ENCODE assay signal across 26 mouse cellular contexts in genomic region chr7:128281765-128282164, GRCm38 (mm10). TPM values are rescaled to one million over a fixed set of nuclear protein-coding genes. Genes with fewer than 3 reads are reported as not detected.
A peak's percentile ranks its signal among the peaks of the same experiment; 100 is the strongest.
DNase-seq lines count a peak whose midpoint lies in the region; ATAC-seq and TF ChIP-seq lines count a peak whose summit lies in the region.
"Had no signal": no experiment of that assay in that cellular context is flagged by ENCODE, and none has a peak within 500 bp of the region (broad histone marks: within the 10 kb centered on the region; RNA-seq: fewer than 3 reads in every experiment).

No protein-coding gene starts in this region.

- no peak overlapping the region for H3K4me3 ChIP-seq in forebrain, embryonic 11.5 days (ENCODE audit: low read depth, low read length)
- H3K4me3 ChIP-seq in forebrain, embryonic 13.5 days: no peak overlapping the region
- no peak overlapping the region for H3K4me3 ChIP-seq in lung, embryonic 16.5 days (ENCODE audit: low read length)
- H3K4me3 ChIP-seq in midbrain, postnatal 0 days (ENCODE audit: low read depth, low read length): no peak overlapping the region
- H3K4me3 ChIP-seq: embryonic facial prominence, embryonic 10.5 days; embryonic facial prominence, embryonic 12.5 days; forebrain, embryonic 12.5 days; forebrain, embryonic 15.5 days had no signal

- 0 out of 2 replicates have a peak, but pooled peaks cover 2% of the 10 kb centered on the region for H3K27me3 ChIP-seq in forebrain, embryonic 11.5 days (ENCODE audit: control insufficient read depth, insufficient read depth, low read length)
- no peaks in the 10 kb centered on the region for H3K27me3 ChIP-seq in forebrain, embryonic 13.5 days
- no peaks in the 10 kb centered on the region for H3K27me3 ChIP-seq in lung, embryonic 16.5 days (ENCODE audit: control insufficient read depth, insufficient read depth, low read depth, low read length)
- no peaks in the 10 kb centered on the region for H3K27me3 ChIP-seq in midbrain, postnatal 0 days (ENCODE audit: insufficient read depth, low read length)
- H3K27me3 ChIP-seq: CH12.LX; embryonic facial prominence, embryonic 12.5 days; forebrain, embryonic 15.5 days; Patski had no signal

- H3K27ac ChIP-seq in forebrain, embryonic 11.5 days (ENCODE audit: low read depth, low read length): no peak overlapping the region
- H3K27ac ChIP-seq in forebrain, embryonic 13.5 days: no peak overlapping the region
- peak overlapping the region; percentile 64; the same call in 1 of the 2 replicates for H3K27ac ChIP-seq in lung, embryonic 16.5 days (ENCODE audit: low read length)
- no peak overlapping the region for H3K27ac ChIP-seq in midbrain, postnatal 0 days (ENCODE audit: low read depth, low read length)
- H3K27ac ChIP-seq: embryonic facial prominence, embryonic 12.5 days; forebrain, embryonic 15.5 days had no signal

- H3K9me3 ChIP-seq in forebrain, embryonic 11.5 days (ENCODE audit: control insufficient read depth, low read length): no peaks in the 10 kb centered on the region
- no peaks in the 10 kb centered on the region for H3K9me3 ChIP-seq in forebrain, embryonic 13.5 days (replicated peaks)
- H3K9me3 ChIP-seq in lung, embryonic 16.5 days (ENCODE audit: control insufficient read depth, low read length): no peaks in the 10 kb centered on the region
- no peaks in the 10 kb centered on the region for H3K9me3 ChIP-seq in midbrain, postnatal 0 days (ENCODE audit: low read length)
- H3K9me3 ChIP-seq: embryonic facial prominence, embryonic 10.5 days; embryonic facial prominence, embryonic 12.5 days; forebrain, embryonic 12.5 days; forebrain, embryonic 15.5 days; G1E had no signal

- peaks cover 6% of the 10 kb centered on the region; the same call in 1 of the 2 replicates for H3K4me1 ChIP-seq in forebrain, embryonic 11.5 days (replicated peaks; ENCODE audit: control insufficient read depth, insufficient read depth, low read length)
- H3K4me1 ChIP-seq in forebrain, embryonic 13.5 days: peaks cover 12% of the 10 kb centered on the region
- no peaks in the 10 kb centered on the region for H3K4me1 ChIP-seq in lung, embryonic 16.5 days (replicated peaks; ENCODE audit: control insufficient read depth, insufficient read depth, low read length)
- no peaks in the 10 kb centered on the region for H3K4me1 ChIP-seq in midbrain, postnatal 0 days (ENCODE audit: insufficient read depth, low read length)
- H3K4me1 ChIP-seq: embryonic facial prominence, embryonic 12.5 days; forebrain, embryonic 15.5 days had no signal

- H3K36me3 ChIP-seq in forebrain, embryonic 11.5 days (ENCODE audit: control insufficient read depth, insufficient read depth, low read length): no peaks in the 10 kb centered on the region
- peaks cover 12% of the 10 kb centered on the region; the same call in 1 of the 2 replicates for H3K36me3 ChIP-seq in forebrain, embryonic 13.5 days (ENCODE audit: poor library complexity, severe bottlenecking)
- peaks cover 15% of the 10 kb centered on the region for H3K36me3 ChIP-seq in lung, embryonic 16.5 days (ENCODE audit: control insufficient read depth, insufficient read depth, low read length)
- peaks cover 21% of the 10 kb centered on the region for H3K36me3 ChIP-seq in midbrain, postnatal 0 days (ENCODE audit: insufficient read depth, low read length)

- no peak overlapping the region for H3K9ac ChIP-seq in forebrain, embryonic 11.5 days (ENCODE audit: low read length)
- no peak overlapping the region for H3K9ac ChIP-seq in forebrain, embryonic 13.5 days
- H3K9ac ChIP-seq in lung, embryonic 16.5 days (ENCODE audit: low read length): no peak overlapping the region
- H3K9ac ChIP-seq in midbrain, postnatal 0 days (replicated peaks; ENCODE audit: low read length, poor library complexity, severe bottlenecking): no peak overlapping the region
- H3K9ac ChIP-seq: embryonic facial prominence, embryonic 12.5 days; forebrain, embryonic 12.5 days; forebrain, embryonic 15.5 days; forebrain, postnatal 0 days had no signal

- no peak for ATAC-seq in forebrain, embryonic 11.5 days (replicated peaks; ENCODE audit: low FRiP score)
- ATAC-seq in forebrain, embryonic 13.5 days: no peak
- no peak for ATAC-seq in lung, embryonic 16.5 days (ENCODE audit: low read depth)
- no peak for ATAC-seq in midbrain, postnatal 0 days (ENCODE audit: low FRiP score)
- ATAC-seq: activated CD4-positive, CD25-positive, alpha-beta regulatory T cell, adult 4 months; CD4-positive, CD25-positive, alpha-beta regulatory T cell, adult 4 months; forebrain, embryonic 15.5 days; forebrain, postnatal 0 days; Patski had no signal

- WGBS in forebrain, embryonic 11.5 days: 83% methylated on average over 11 of the region's 11 CpGs
- 79% methylated on average over 11 of the region's 11 CpGs for WGBS in forebrain, embryonic 13.5 days
- WGBS in lung, embryonic 16.5 days: 84% methylated on average over 11 of the region's 11 CpGs
- 75% methylated on average over 11 of the region's 11 CpGs for WGBS in midbrain, postnatal 0 days

- peak; percentile 14 for DNase-seq in forebrain, embryonic 11.5 days (ENCODE audit: low spot score)
- DNase-seq in lung, postnatal 10 days: no peak
- DNase-seq in midbrain, postnatal 0 days (ENCODE audit: low spot score): no peak
- DNase-seq: adrenal gland, adult 8-10 months; adrenal gland, postnatal 14 days; adrenal gland, postnatal 36 days; B cell, adult 2 months; cerebellum, adult 11-12 months; cerebellum, adult 2 months; cerebellum, adult 9-10 months; cerebellum, postnatal 10 days; cerebellum, postnatal 25 days; forebrain, postnatal 0 days had no signal

- no peak for TF ChIP-seq CTCF in midbrain, postnatal 0 days (IDR thresholded peaks at IDR 0.05)

- no peak overlapping the region for H3K4me2 ChIP-seq in forebrain, embryonic 11.5 days (ENCODE audit: low read depth, low read length, severe bottlenecking)
- H3K4me2 ChIP-seq in forebrain, embryonic 13.5 days: no peak overlapping the region
- no peak overlapping the region for H3K4me2 ChIP-seq in lung, embryonic 16.5 days (ENCODE audit: low read depth, low read length)
- no peak overlapping the region for H3K4me2 ChIP-seq in midbrain, postnatal 0 days (ENCODE audit: low read depth, low read length, poor library complexity, severe bottlenecking)
- H3K4me2 ChIP-seq: embryonic facial prominence, embryonic 12.5 days; forebrain, embryonic 12.5 days; forebrain, embryonic 15.5 days had no signal

RNA-seq across cellular contexts. Expression of gene BC017158, which starts 16.2 kb away (rescaled TPM):
- polyA plus RNA-seq in forebrain, embryonic 11.5 days (2014; fragmentation: Nextera tagmentation; extraction: Ambion mirVana): 23.8 and 24.9 TPM in 2 replicates
- 11.4 and 12.1 TPM in 2 replicates for polyA plus RNA-seq in forebrain, embryonic 13.5 days (2015; fragmentation: Nextera tagmentation; extraction: Ambion mirVana)
- polyA plus RNA-seq in lung, embryonic 16.5 days (2015; fragmentation: Nextera tagmentation; extraction: Ambion mirVana): 32.0 and 36.3 TPM in 2 replicates
- 27.7 and 28.0 TPM in 2 replicates for total RNA-seq in midbrain, postnatal 0 days (2014; rRNA removed)
- polyA plus RNA-seq in midbrain, postnatal 0 days (2015; fragmentation: Nextera tagmentation; extraction: Ambion mirVana): 17.9 and 18.3 TPM in 2 replicates

RNA-seq across cellular contexts. Expression of gene Slc5a2, which starts 16.3 kb away (rescaled TPM):
- polyA plus RNA-seq in forebrain, embryonic 11.5 days (2014; fragmentation: Nextera tagmentation; extraction: Ambion mirVana): 0.35 TPM in 1 of 2 replicates, not detected in the other
- not detected in 2 replicates for polyA plus RNA-seq in forebrain, embryonic 13.5 days (2015; fragmentation: Nextera tagmentation; extraction: Ambion mirVana)
- polyA plus RNA-seq in lung, embryonic 16.5 days (2015; fragmentation: Nextera tagmentation; extraction: Ambion mirVana): 0.39 TPM in 1 of 2 replicates, not detected in the other
- not detected in 2 replicates for total RNA-seq in midbrain, postnatal 0 days (2014; rRNA removed)
- polyA plus RNA-seq in midbrain, postnatal 0 days (2015; fragmentation: Nextera tagmentation; extraction: Ambion mirVana): 0.36 TPM in 1 of 2 replicates, not detected in the other
- total RNA-seq: adrenal gland, adult 8-10 months; adrenal gland, postnatal 14 days; adrenal gland, postnatal 36 days; forebrain, postnatal 0 days had no signal
- polyA plus RNA-seq: activated CD4-positive, CD25-positive, alpha-beta regulatory T cell, adult 4 months; cortical plate, adult 2 months; embryonic facial prominence, embryonic 14.5 days; forebrain, embryonic 12.5 days; forebrain, embryonic 15.5 days had no signal

RNA-seq across cellular contexts. Expression of gene Tgfb1i1, which starts 35.2 kb away (rescaled TPM):
- 34.1 and 35.5 TPM in 2 replicates for polyA plus RNA-seq in forebrain, embryonic 11.5 days (2014; fragmentation: Nextera tagmentation; extraction: Ambion mirVana)
- 13.6 and 14.5 TPM in 2 replicates for polyA plus RNA-seq in forebrain, embryonic 13.5 days (2015; fragmentation: Nextera tagmentation; extraction: Ambion mirVana)
- 190 and 203 TPM in 2 replicates for polyA plus RNA-seq in lung, embryonic 16.5 days (2015; fragmentation: Nextera tagmentation; extraction: Ambion mirVana)
- total RNA-seq in midbrain, postnatal 0 days (2014; rRNA removed): 14.4 and 20.2 TPM in 2 replicates
- polyA plus RNA-seq in midbrain, postnatal 0 days (2015; fragmentation: Nextera tagmentation; extraction: Ambion mirVana): 18.2 and 23.0 TPM in 2 replicates
- total RNA-seq: CH12.LX had no signal

RNA-seq across cellular contexts. Expression of gene 9130023H24Rik, which starts 43.9 kb away (rescaled TPM):
- 13.2 and 13.3 TPM in 2 replicates for polyA plus RNA-seq in forebrain, embryonic 11.5 days (2014; fragmentation: Nextera tagmentation; extraction: Ambion mirVana)
- polyA plus RNA-seq in forebrain, embryonic 13.5 days (2015; fragmentation: Nextera tagmentation; extraction: Ambion mirVana): 9.5 and 11.3 TPM in 2 replicates
- polyA plus RNA-seq in lung, embryonic 16.5 days (2015; fragmentation: Nextera tagmentation; extraction: Ambion mirVana): 9.4 TPM in 2 replicates
- total RNA-seq in midbrain, postnatal 0 days (2014; rRNA removed): 3.6 and 6.3 TPM in 2 replicates
- 4.2 and 4.4 TPM in 2 replicates for polyA plus RNA-seq in midbrain, postnatal 0 days (2015; fragmentation: Nextera tagmentation; extraction: Ambion mirVana)

RNA-seq across cellular contexts. Expression of gene Armc5, which starts 44.6 kb away (rescaled TPM):
- polyA plus RNA-seq in forebrain, embryonic 11.5 days (2014; fragmentation: Nextera tagmentation; extraction: Ambion mirVana): 11.8 and 13.3 TPM in 2 replicates
- 11.0 and 12.2 TPM in 2 replicates for polyA plus RNA-seq in forebrain, embryonic 13.5 days (2015; fragmentation: Nextera tagmentation; extraction: Ambion mirVana)
- polyA plus RNA-seq in lung, embryonic 16.5 days (2015; fragmentation: Nextera tagmentation; extraction: Ambion mirVana): 20.0 TPM in 2 replicates
- 15.0 and 19.9 TPM in 2 replicates for total RNA-seq in midbrain, postnatal 0 days (2014; rRNA removed)
- 15.2 and 15.9 TPM in 2 replicates for polyA plus RNA-seq in midbrain, postnatal 0 days (2015; fragmentation: Nextera tagmentation; extraction: Ambion mirVana)
